ENCODE assay signal across 8 mouse cellular contexts in genomic region chr19:58860255-58861173, GRCm38 (mm10).
A peak's percentile ranks its signal among the peaks of the same experiment; 100 is the strongest.
DNase-seq lines count a peak whose midpoint lies in the region; ATAC-seq and TF ChIP-seq lines count a peak whose summit lies in the region.

No protein-coding gene starts in this region.

- H3K27ac ChIP-seq in embryonic fibroblast, embryonic 13.5 days (ENCODE audit: insufficient read depth, low read length) = no peak overlapping the region
- no peak overlapping the region for H3K27ac ChIP-seq in heart, embryonic 12.5 days (ENCODE audit: poor library complexity, severe bottlenecking)
- H3K27ac ChIP-seq in kidney, embryonic 16.5 days (ENCODE audit: low read length) = peak overlapping the region; percentile 76; the same call in 1 of the 2 replicates
- H3K27ac ChIP-seq in limb, embryonic 15.5 days = no peak overlapping the region
- peak overlapping the region; percentile 83 for H3K27ac ChIP-seq in midbrain, embryonic 16.5 days (ENCODE audit: low read length)

- peak; percentile 19; the same call in 1 of the 2 replicates for TF ChIP-seq POLR2A in brain, embryonic 14.5 days (IDR thresholded peaks at IDR 0.05; ENCODE audit: borderline replicate concordance, extremely low read depth, insufficient read depth, insufficient read length, poor library complexity, severe bottlenecking)
- TF ChIP-seq POLR2A in embryonic fibroblast, embryonic 13.5 days (IDR thresholded peaks at IDR 0.05; ENCODE audit: low read depth, low read length) = peak; percentile 48; the same call in 1 of the 2 replicates

- H3K4me3 ChIP-seq in embryonic fibroblast, embryonic 13.5 days (ENCODE audit: insufficient read depth, low read length) = peak overlapping the region; percentile 46
- peak overlapping the region; percentile 55 for H3K4me3 ChIP-seq in heart, embryonic 12.5 days
- peak overlapping the region; percentile 77 for H3K4me3 ChIP-seq in kidney, embryonic 16.5 days (ENCODE audit: low read length)
- H3K4me3 ChIP-seq in limb, embryonic 15.5 days = peak overlapping the region; percentile 54
- peak overlapping the region; percentile 65 for H3K4me3 ChIP-seq in midbrain, embryonic 16.5 days (ENCODE audit: low read depth, low read length)

- H3K4me1 ChIP-seq in embryonic fibroblast, embryonic 13.5 days (ENCODE audit: control insufficient read depth, insufficient read depth, low read length) = peaks cover 3% of the 10 kb centered on the region; the same call in 1 of the 2 replicates
- H3K4me1 ChIP-seq in heart, embryonic 12.5 days (replicated peaks) = peaks cover 35% of the 10 kb centered on the region
- H3K4me1 ChIP-seq in kidney, embryonic 16.5 days (ENCODE audit: insufficient read depth, low read length) = peaks cover 20% of the 10 kb centered on the region
- H3K4me1 ChIP-seq in limb, embryonic 15.5 days = peaks cover 22% of the 10 kb centered on the region
- H3K4me1 ChIP-seq in midbrain, embryonic 16.5 days (ENCODE audit: control insufficient read depth, insufficient read depth, low read length) = peaks cover 18% of the 10 kb centered on the region

- WGBS in heart, embryonic 12.5 days = under 1% methylated on average over 46 of the region's 46 CpGs
- under 1% methylated on average over 46 of the region's 46 CpGs for WGBS in kidney, embryonic 16.5 days
- WGBS in limb, embryonic 15.5 days = under 1% methylated on average over 46 of the region's 46 CpGs
- WGBS in midbrain, embryonic 16.5 days = under 1% methylated on average over 46 of the region's 46 CpGs

- TF ChIP-seq CTCF in brain, embryonic 14.5 days (IDR thresholded peaks at IDR 0.05; ENCODE audit: borderline replicate concordance, extremely low read depth, insufficient read depth, insufficient read length) = peak; percentile 20; the same call in 1 of the 2 replicates
- no peak for TF ChIP-seq CTCF in embryonic fibroblast, embryonic 13.5 days (IDR thresholded peaks at IDR 0.05; ENCODE audit: borderline replicate concordance, insufficient read depth, low read length)

- peak; percentile 46 to 49 for DNase-seq in B cell, adult 2 months
- DNase-seq in brain, embryonic 14.5 days (ENCODE audit: low read depth) = peak; percentile 93
- peak; percentile 11 to 51 for DNase-seq in spleen, postnatal 10 days (ENCODE audit: low spot score in 2 of 2)

- peak; percentile 89 for ATAC-seq in heart, embryonic 12.5 days (ENCODE audit: insufficient number of reproducible peaks, low FRiP score)
- peak; percentile 92 for ATAC-seq in kidney, embryonic 16.5 days (ENCODE audit: low FRiP score, low TSS enrichment)
- peak; percentile 86 for ATAC-seq in limb, embryonic 15.5 days (ENCODE audit: insufficient number of reproducible peaks, low FRiP score, low TSS enrichment, low read depth)
- ATAC-seq in midbrain, embryonic 16.5 days = peak; percentile 81

- H3K4me2 ChIP-seq in heart, embryonic 12.5 days = peak overlapping the region; percentile 88
- peak overlapping the region; percentile 96 for H3K4me2 ChIP-seq in kidney, embryonic 16.5 days (replicated peaks; ENCODE audit: low read depth, low read length)
- H3K4me2 ChIP-seq in limb, embryonic 15.5 days = peak overlapping the region; percentile 89
- peak overlapping the region; percentile 84 for H3K4me2 ChIP-seq in midbrain, embryonic 16.5 days (ENCODE audit: low read length)

- peaks cover 4% of the 10 kb centered on the region for H3K9me3 ChIP-seq in heart, embryonic 12.5 days (replicated peaks)
- no peaks in the 10 kb centered on the region for H3K9me3 ChIP-seq in kidney, embryonic 16.5 days (ENCODE audit: low read length)
- no peaks in the 10 kb centered on the region for H3K9me3 ChIP-seq in limb, embryonic 15.5 days
- H3K9me3 ChIP-seq in midbrain, embryonic 16.5 days (replicated peaks; ENCODE audit: control insufficient read depth, low read length, poor library complexity, severe bottlenecking) = no peaks in the 10 kb centered on the region

- H3K27me3 ChIP-seq in heart, embryonic 12.5 days (replicated peaks) = no peaks in the 10 kb centered on the region; the same call in 1 of the 2 replicates
- H3K27me3 ChIP-seq in kidney, embryonic 16.5 days (ENCODE audit: insufficient read depth, low read length) = no peaks in the 10 kb centered on the region
- peaks cover 13% of the 10 kb centered on the region for H3K27me3 ChIP-seq in limb, embryonic 15.5 days
- no peaks in the 10 kb centered on the region for H3K27me3 ChIP-seq in midbrain, embryonic 16.5 days (ENCODE audit: control insufficient read depth, insufficient read depth, low read depth, low read length)

- no peaks in the 10 kb centered on the region for H3K36me3 ChIP-seq in heart, embryonic 12.5 days
- H3K36me3 ChIP-seq in kidney, embryonic 16.5 days (ENCODE audit: insufficient read depth, low read length) = no peaks in the 10 kb centered on the region
- no peaks in the 10 kb centered on the region for H3K36me3 ChIP-seq in limb, embryonic 15.5 days
- H3K36me3 ChIP-seq in midbrain, embryonic 16.5 days (ENCODE audit: control insufficient read depth, insufficient read depth, low read length) = no peaks in the 10 kb centered on the region

- peak overlapping the region; percentile 62 for H3K9ac ChIP-seq in heart, embryonic 12.5 days
- H3K9ac ChIP-seq in kidney, embryonic 16.5 days (replicated peaks; ENCODE audit: low read length) = peak overlapping the region; percentile 77
- H3K9ac ChIP-seq in limb, embryonic 15.5 days = peak overlapping the region; percentile 15
- peak overlapping the region; percentile 76 for H3K9ac ChIP-seq in midbrain, embryonic 16.5 days (ENCODE audit: low read depth, low read length)

Comparison
In these comparisons a context has a peak if more than half of its experiments do, and no peak if none do; other contexts are left out.
1. DNase-seq: peak in every context shown above with its lines; median percentile 93 in brain, embryonic 14.5 days; 48 in B cell, adult 2 months; 31 in spleen, postnatal 10 days.
2. H3K27ac ChIP-seq: peak in kidney, embryonic 16.5 days (single experiment) and midbrain, embryonic 16.5 days (single experiment); none in embryonic fibroblast, embryonic 13.5 days (single experiment), heart, embryonic 12.5 days (single experiment) and limb, embryonic 15.5 days (single experiment).
3. H3K9ac ChIP-seq: peak in every context shown above with its lines; median percentile 77 in kidney, embryonic 16.5 days; 76 in midbrain, embryonic 16.5 days; 62 in heart, embryonic 12.5 days; 15 in limb, embryonic 15.5 days.
4. Peak in every context shown above with its lines, with median percentiles within 50 percentile points of each other: H3K4me3 ChIP-seq, ATAC-seq and H3K4me2 ChIP-seq.